Mouse (Mus musculus): ENCODE data around the gene Sh2d1b2. TPM values are rescaled to one million over a fixed set of nuclear protein-coding genes. Genes with fewer than 3 reads are reported as not detected.
A peak's percentile ranks its signal among the peaks of the same experiment; 100 is the strongest.

The Sh2d1b2 gene
- polyA plus RNA-seq, 1 experiment from 2014 or later, result not detected

DNA sequence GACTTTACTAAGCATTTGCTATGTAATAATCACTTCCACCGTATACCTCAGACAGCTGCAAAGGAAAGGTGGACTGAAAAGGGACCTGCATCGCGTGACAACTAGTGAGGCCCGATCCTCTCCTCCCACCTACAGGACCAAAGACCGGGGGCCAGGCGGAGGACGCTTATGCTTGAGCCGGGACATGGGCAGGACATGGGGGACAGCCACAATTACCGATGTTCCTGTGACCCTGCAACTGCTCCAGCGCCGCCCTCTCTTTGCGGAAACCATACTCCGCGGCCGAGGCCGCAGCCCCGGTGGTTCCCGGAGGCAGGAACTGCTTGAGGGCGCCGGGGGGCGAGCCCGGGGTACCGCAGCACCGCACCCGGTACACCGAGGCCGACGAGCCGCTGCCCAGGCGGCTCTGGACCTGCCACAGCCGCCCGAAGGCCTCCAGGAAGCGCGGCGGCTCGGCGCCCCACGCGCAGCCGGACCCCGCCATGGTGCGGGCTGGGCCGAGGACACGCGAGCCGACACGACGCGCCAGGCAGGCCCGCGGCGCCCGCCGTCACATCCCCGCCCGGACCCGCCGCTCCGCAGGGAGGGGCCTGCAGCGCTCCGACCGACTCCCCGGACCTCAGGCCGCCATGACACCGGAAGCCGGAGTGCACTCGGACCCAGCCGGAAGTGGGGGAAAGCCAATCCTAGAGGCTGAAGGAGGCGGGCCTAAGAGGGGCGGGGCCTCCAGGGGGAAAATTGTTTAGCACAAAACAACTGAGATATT lies 17.6 kb upstream of the Sh2d1b2 start, which contains the start of gene Uhmk1:
Gene Uhmk1, minus strand, starts transcription at position 641 of the 766 bp plus-strand sequence.
- peak within 1 kb of the TSS; percentile 97 for H3K9ac ChIP-seq
- WGBS, result under 1% methylated on average over 67 of the region's 70 CpGs
- peak within 1 kb of the TSS; percentile 87 for H3K27ac ChIP-seq (replicated peaks)
- no peaks in the 10 kb centered on the region for H3K9me3 ChIP-seq
- peak within 1 kb of the TSS; percentile 77 for H3K4me3 ChIP-seq
- H3K36me3 ChIP-seq, result peaks cover 27% of the 10 kb centered on the region
- H3K4me2 ChIP-seq, result peak within 1 kb of the TSS; percentile 87
- H3K27me3 ChIP-seq (replicated peaks), result peaks cover 14% of the 10 kb centered on the region
- H3K4me1 ChIP-seq, result peaks cover 8% of the 10 kb centered on the region
- peak; percentile 98 for ATAC-seq (ENCODE audit: extremely low read depth, insufficient number of reproducible peaks, low FRiP score, low TSS enrichment)

DNA sequence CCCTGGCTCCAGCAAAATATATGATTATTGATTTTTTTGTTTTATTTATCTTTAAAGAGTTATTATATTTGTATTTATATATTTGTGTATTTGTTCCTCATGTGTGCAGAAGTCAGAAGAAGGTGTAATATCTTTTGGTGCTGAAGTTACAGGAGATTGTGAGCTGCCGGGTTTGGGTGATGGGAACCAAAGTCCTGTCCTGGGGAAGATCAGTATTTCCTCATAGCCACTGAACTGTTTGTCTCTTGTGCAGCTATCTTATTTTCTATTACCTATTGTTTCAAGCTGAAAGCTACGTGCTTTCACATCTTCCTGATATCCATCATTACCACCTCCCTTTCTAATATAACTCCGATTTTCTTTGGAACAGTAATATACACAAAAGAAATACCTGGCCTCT lies 17.0 kb upstream of the Sh2d1b2 start:
- Histone ChIP-seq H3K4me2 (peak overlapping the region; percentile 87), H3K36me3 (peaks cover 22% of the 10 kb centered on the region), H3K9ac (peak overlapping the region; percentile 97; the same call in 1 of the 2 replicates), H3K4me1 (peaks cover 8% of the 10 kb centered on the region), H3K27me3 (replicated peaks) (peaks cover 14% of the 10 kb centered on the region), H3K9me3 (no peaks in the 10 kb centered on the region), H3K4me3 (peak overlapping the region; percentile 77), H3K27ac (replicated peaks) (peak overlapping the region; percentile 87)
- WGBS, result 68% methylated on average over 3 of the region's 3 CpGs
- ATAC-seq (ENCODE audit: extremely low read depth, insufficient number of reproducible peaks, low FRiP score, low TSS enrichment), result no peak

DNA sequence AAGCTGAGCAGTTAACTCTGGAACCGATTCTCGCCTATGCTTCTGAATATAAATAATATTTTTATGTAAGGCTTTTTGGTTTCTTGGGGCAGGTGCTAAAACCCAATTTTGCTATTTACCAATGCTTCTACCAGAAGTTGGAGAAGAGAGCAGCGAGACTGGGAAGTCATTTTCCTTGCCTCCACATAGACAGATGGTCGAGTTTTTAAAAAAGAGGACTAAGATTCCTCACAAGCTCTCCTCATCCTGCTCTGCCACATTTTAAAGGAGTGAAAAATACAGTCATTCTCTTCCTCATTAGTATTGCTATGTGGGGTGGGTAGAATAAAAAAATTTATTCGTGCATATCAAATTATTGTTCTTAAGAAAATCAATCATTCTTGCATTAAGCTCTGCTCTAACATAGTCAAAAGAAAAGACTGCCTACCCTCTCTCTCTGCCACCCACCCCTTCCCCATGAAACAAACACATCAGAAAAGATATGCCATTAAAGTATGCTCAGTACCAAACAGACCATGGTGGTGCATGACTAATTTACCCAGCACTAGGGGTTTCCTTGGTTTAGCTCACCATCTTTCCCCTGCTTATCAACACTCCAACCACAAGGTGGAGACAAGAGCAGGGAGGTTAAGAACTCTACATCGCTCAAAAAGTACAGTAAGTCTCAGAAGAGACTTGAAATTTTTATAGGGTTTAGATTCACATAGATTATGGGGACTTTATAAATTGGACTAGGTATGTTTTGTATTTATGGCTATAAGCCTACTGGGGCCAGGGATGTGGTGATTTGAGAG lies 14.3 kb upstream of the Sh2d1b2 start:
- Histone ChIP-seq H3K36me3 (no peaks in the 10 kb centered on the region), H3K4me3 (no peak overlapping the region), H3K9me3 (no peaks in the 10 kb centered on the region), H3K27me3 (replicated peaks) (peaks cover 20% of the 10 kb centered on the region), H3K9ac (no peak overlapping the region), H3K27ac (replicated peaks) (no peak overlapping the region), H3K4me2 (no peak overlapping the region), H3K4me1 (peaks cover 8% of the 10 kb centered on the region)
- no peak for ATAC-seq (ENCODE audit: extremely low read depth, insufficient number of reproducible peaks, low FRiP score, low TSS enrichment)
- WGBS, result 77% methylated on average over 6 of the region's 6 CpGs

DNA sequence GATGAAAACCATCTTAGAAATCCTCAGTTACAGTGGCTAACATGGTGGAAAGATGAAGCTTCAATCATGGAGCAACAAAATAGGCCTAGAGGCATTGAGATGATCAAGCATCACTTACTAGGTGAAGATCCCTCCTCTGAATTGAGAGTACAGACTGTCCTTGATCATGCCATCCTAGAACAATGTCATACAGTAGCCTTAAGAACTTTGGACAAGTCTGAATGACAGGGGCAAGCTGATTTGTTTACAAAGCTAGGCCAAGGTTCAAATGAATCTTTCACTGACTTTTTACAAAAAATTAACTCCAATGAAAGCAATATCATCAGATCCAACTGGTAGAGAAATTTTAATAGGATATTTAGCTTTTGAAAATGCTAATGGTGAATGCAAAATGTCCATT lies 12.2 kb upstream of the Sh2d1b2 start:
- Histone ChIP-seq H3K4me3 (no peak overlapping the region), H3K4me1 (no peaks in the 10 kb centered on the region; the same call in 1 of the 2 replicates), H3K9ac (no peak overlapping the region), H3K9me3 (no peaks in the 10 kb centered on the region), H3K27me3 (replicated peaks) (peaks cover 20% of the 10 kb centered on the region), H3K36me3 (no peaks in the 10 kb centered on the region), H3K4me2 (no peak overlapping the region), H3K27ac (replicated peaks) (no peak overlapping the region)
- ATAC-seq (ENCODE audit: extremely low read depth, insufficient number of reproducible peaks, low FRiP score, low TSS enrichment), result no peak

DNA sequence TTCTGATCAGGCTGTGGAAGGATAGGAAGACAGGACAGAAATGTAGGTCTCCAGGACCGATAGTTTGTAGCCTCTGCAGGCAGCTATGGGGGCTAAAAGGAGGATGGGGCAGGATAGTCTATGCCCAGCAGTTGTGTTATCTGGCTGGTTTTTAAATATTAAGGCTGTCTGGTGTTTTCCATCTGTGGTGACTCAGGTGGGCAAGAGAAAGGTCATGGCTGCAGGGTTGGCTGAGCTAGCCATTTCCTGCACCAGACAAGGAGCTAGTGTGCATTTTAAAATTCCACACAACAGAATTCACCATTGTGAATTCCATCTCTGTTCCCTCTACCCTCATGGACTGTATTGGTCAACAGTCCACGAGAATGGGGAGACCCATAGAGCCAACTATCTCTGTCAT lies 9.3 kb upstream of the Sh2d1b2 start:
- H3K4me2 ChIP-seq, result no peak overlapping the region
- no peak overlapping the region for H3K4me3 ChIP-seq
- H3K27ac ChIP-seq (replicated peaks), result no peak overlapping the region
- H3K27me3 ChIP-seq (replicated peaks), result peaks cover 10% of the 10 kb centered on the region; the same call in 1 of the 2 replicates
- WGBS, result 79% methylated on average over 2 of the region's 2 CpGs
- no peaks in the 10 kb centered on the region for H3K36me3 ChIP-seq
- no peak overlapping the region for H3K9ac ChIP-seq
- no peaks in the 10 kb centered on the region for H3K9me3 ChIP-seq
- ATAC-seq (ENCODE audit: extremely low read depth, insufficient number of reproducible peaks, low FRiP score, low TSS enrichment), result no peak
- no peaks in the 10 kb centered on the region for H3K4me1 ChIP-seq

DNA sequence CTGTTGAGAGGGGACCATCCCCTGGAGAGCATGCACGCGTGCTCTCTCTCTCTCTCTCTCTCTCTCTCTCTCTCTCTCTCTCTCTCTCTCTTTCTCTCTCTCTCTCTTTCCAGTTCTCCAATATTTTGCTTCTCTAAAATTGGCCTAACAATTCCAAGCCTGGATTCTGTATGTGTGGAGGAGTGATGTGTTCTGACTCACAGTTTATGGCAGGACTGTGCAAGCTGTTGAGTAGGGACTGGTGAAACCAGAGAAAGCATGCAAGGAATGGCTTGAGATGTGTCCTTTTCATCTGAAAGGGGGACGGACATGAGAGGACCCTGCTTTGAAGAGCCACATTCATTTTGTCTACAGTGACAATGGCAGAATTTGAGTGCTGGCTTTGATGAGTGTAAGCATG lies 12.5 kb downstream of the Sh2d1b2 start:
- WGBS, result 84% methylated on average over 3 of the region's 3 CpGs
- H3K9ac ChIP-seq, result no peak overlapping the region
- no peaks in the 10 kb centered on the region for H3K36me3 ChIP-seq
- H3K9me3 ChIP-seq, result no peaks in the 10 kb centered on the region
- no peak overlapping the region for H3K4me3 ChIP-seq
- no peak overlapping the region for H3K27ac ChIP-seq (replicated peaks)
- no peak overlapping the region for H3K4me2 ChIP-seq
- H3K4me1 ChIP-seq, result no peaks in the 10 kb centered on the region
- peaks cover 3% of the 10 kb centered on the region; the same call in 1 of the 2 replicates for H3K27me3 ChIP-seq (replicated peaks)
- no peak for ATAC-seq (ENCODE audit: extremely low read depth, insufficient number of reproducible peaks, low FRiP score, low TSS enrichment)

DNA sequence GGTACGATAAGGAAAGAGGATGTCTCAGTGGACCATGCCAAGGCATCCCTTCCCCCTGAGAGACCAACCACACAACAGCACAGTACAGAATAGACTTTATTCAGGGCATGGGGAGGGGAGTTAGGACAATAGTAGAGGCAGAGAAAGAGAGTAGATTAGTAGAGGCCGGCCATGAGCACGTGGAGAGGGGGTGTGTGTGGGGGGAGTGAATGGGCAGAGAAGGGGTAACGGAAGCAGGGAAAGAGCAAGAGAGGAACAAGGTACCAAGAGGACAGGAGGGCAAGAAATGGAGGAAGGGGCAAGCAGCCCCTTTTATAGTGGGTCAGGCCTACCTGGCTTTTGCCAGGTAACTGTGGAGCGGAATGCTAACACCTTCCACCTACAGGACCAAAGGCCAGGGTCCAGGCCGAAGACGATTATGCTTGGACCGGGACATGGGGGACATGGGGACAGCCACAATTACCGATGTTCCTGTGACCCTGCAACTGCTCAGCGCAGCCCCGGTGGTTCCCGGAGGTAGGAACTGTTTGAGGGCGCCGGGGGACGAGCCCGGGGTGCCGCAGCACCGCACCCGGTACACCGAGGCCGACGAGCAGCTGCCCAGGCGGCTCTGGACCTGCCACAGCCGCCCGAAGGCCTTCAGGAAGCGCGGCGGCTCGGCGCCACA lies 22.5 kb downstream of the Sh2d1b2 start:
- Histone ChIP-seq H3K36me3 (no peaks in the 10 kb centered on the region), H3K4me3 (peak overlapping the region; percentile 63), H3K27me3 (replicated peaks) (no peaks in the 10 kb centered on the region; the same call in none of the 2 replicates), H3K4me2 (peak overlapping the region; percentile 78), H3K4me1 (no peaks in the 10 kb centered on the region), H3K9ac (peak overlapping the region; percentile 84), H3K27ac (replicated peaks) (no peak overlapping the region), H3K9me3 (no peaks in the 10 kb centered on the region)
- no peak for ATAC-seq (ENCODE audit: extremely low read depth, insufficient number of reproducible peaks, low FRiP score, low TSS enrichment)
- 28% methylated on average over 30 of the region's 30 CpGs for WGBS

DNA sequence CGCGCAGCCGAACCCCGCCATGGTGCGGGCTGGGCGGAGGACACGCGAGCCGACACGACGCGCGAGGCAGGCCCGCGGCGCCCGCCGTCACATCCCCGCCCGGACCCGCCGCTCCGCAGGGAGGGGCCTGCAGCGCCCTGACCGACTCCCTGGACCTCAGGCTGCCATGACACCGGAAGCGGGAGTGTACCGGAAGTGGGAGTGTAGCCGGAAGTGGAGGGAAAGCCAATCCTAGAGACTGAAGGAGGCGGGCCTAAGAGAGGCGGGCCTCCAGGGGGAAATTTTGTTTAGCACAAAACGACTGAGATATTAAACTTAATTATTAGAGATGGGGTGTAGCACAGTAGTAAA lies 23.0 kb downstream of the Sh2d1b2 start:
- H3K4me2 ChIP-seq, result peak overlapping the region; percentile 78
- 10% methylated on average over 32 of the region's 32 CpGs for WGBS
- H3K4me1 ChIP-seq, result no peaks in the 10 kb centered on the region
- no peaks in the 10 kb centered on the region; the same call in none of the 2 replicates for H3K27me3 ChIP-seq (replicated peaks)
- peak overlapping the region; percentile 84 for H3K9ac ChIP-seq
- H3K36me3 ChIP-seq, result no peaks in the 10 kb centered on the region
- ATAC-seq (ENCODE audit: extremely low read depth, insufficient number of reproducible peaks, low FRiP score, low TSS enrichment), result no peak; the same call in 1 of the 2 replicates
- peak overlapping the region; percentile 63 for H3K4me3 ChIP-seq
- no peak overlapping the region for H3K27ac ChIP-seq (replicated peaks)
- H3K9me3 ChIP-seq, result no peaks in the 10 kb centered on the region

DNA sequence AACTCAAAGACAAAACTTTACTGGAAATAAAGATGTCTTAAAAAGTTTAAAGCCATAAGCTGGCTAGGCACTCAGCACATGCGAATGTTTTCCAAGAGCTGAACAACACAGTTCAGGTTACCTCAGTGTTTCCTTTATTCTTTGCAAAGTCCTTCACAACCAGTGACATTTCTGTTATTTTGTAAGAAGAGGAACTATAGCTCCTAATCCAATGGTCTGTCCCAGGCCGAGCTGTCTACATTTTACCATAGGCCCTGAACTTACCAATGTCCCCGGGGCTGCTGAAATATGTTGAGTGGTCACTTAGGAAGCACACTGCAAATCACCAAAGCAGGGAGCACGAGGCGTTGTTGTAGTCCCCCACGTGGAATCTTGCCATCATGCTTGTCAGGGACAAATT lies 37.7 kb downstream of the Sh2d1b2 start:
- Histone ChIP-seq H3K9me3 (peaks cover 15% of the 10 kb centered on the region), H3K4me1 (no peaks in the 10 kb centered on the region), H3K4me2 (no peak overlapping the region), H3K27ac (replicated peaks) (no peak overlapping the region), H3K4me3 (no peak overlapping the region), H3K36me3 (no peaks in the 10 kb centered on the region), H3K27me3 (replicated peaks) (peaks cover 5% of the 10 kb centered on the region; the same call in 1 of the 2 replicates), H3K9ac (no peak overlapping the region)
- ATAC-seq (ENCODE audit: extremely low read depth, insufficient number of reproducible peaks, low FRiP score, low TSS enrichment), result no peak
- 67% methylated on average over 6 of the region's 6 CpGs for WGBS

DNA sequence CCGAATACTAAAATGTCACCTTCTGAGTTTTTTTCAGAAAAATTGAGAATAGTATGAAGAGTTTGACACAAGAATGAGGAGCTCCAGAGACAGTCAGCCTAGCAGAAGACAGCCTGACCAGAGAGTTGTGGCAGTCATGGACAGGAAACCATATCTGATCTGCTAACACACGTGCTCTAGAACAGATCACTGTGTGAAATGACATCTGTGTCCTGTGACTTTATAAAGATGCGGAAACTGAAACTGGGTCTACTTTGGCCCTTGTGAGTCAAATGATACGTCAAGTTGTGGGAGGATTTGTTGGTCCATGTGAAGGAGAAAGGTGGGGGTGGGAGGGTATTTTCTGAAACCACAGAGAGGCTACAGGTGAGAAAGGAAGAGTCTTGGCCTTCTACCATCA lies 38.1 kb downstream of the Sh2d1b2 start:
- Histone ChIP-seq H3K4me2 (no peak overlapping the region), H3K9me3 (peaks cover 15% of the 10 kb centered on the region), H3K9ac (no peak overlapping the region), H3K27ac (replicated peaks) (no peak overlapping the region), H3K4me3 (no peak overlapping the region), H3K27me3 (replicated peaks) (peaks cover 5% of the 10 kb centered on the region; the same call in 1 of the 2 replicates), H3K36me3 (no peaks in the 10 kb centered on the region), H3K4me1 (no peaks in the 10 kb centered on the region)
- no peak for ATAC-seq (ENCODE audit: extremely low read depth, insufficient number of reproducible peaks, low FRiP score, low TSS enrichment)
- WGBS, result 68% methylated on average over 4 of the region's 4 CpGs

DNA sequence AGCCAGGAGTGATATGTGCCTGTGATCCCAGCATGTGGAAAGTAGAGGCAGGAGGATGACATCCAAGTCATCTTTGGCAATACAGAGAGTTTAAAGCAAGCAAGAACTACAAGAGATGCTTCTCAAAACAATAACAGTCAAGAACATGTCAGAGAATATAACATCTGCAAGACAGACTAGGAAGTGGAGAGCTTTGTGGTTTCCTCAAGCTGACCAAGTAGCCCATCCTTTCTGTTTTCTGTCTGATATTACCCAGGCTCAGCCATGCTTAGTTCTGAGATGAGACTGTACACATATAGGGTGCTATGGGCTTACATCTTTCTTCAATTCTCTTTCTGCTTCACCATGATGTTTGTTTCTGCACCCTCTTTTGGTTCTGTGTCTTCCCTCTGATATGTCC lies 40.7 kb downstream of the Sh2d1b2 start:
- Histone ChIP-seq H3K4me2 (no peak overlapping the region), H3K36me3 (no peaks in the 10 kb centered on the region), H3K9me3 (no peaks in the 10 kb centered on the region; the same call in 1 of the 2 replicates), H3K4me1 (no peaks in the 10 kb centered on the region), H3K27ac (replicated peaks) (no peak overlapping the region), H3K27me3 (replicated peaks) (peaks cover 5% of the 10 kb centered on the region; the same call in 1 of the 2 replicates), H3K9ac (no peak overlapping the region), H3K4me3 (no peak overlapping the region)
- ATAC-seq (ENCODE audit: extremely low read depth, insufficient number of reproducible peaks, low FRiP score, low TSS enrichment), result no peak
